Mouse (Mus musculus) thymus, adult 2 months (tissue): ENCODE results near the gene Sec1.

Source experiments
- CTCF ChIP-seq: fragments of 200-500 bp; IDR thresholded peaks from 2 replicates; pipeline ENCODE4 v1.5.1; 2012; ENCODE audit warnings: mild to moderate bottlenecking, control low read depth, low read length, moderate library complexity, borderline replicate concordance; ENCODE audit not compliant: control insufficient read depth, poor library complexity, insufficient read depth; ENCODE audit errors: extremely low read depth
- POLR2A ChIP-seq: fragments of 200-500 bp; IDR thresholded peaks from 2 replicates; pipeline ENCODE4 v1.6.1; 2012; ENCODE audit warnings: mild to moderate bottlenecking, low read length, control low read depth, moderate library complexity; ENCODE audit not compliant: control insufficient read depth, poor library complexity, insufficient read depth; ENCODE audit errors: extremely low read depth

- no peak for TF ChIP-seq CTCF
- no peak for TF ChIP-seq POLR2A
Observed at GRCm38 (mm10) chr7:45725151-45725550, 30.9 kb upstream of the Sec1 start.
